Mouse (Mus musculus) WW6 (cell line): ENCODE data around the gene Nsun2.

Experiments used
- DNase-seq: peaks from one replicate; pipeline ENCODE4 v3.0.0-alpha.2; 2013; ENCODE audit warnings: low read depth, low spot score

The Nsun2 gene

GRCm38 (mm10) chr13:69533405-69534333 lies at the start of gene Nsun2:
Nsun2 (plus strand) TSS chr13:69533746.
- no peak for DNase-seq

GRCm38 (mm10) chr13:69485326-69485725 lies 48.2 kb upstream of the Nsun2 start:
- DNase-seq: peak; percentile 26

- no peak for DNase-seq
Observed at GRCm38 (mm10) chr13:69485833-69486232, 47.7 kb upstream of the Nsun2 start.

GRCm38 (mm10) chr13:69487108-69487507 lies 46.4 kb upstream of the Nsun2 start:
- DNase-seq: no peak

- DNase-seq: no peak
Observed at GRCm38 (mm10) chr13:69487611-69488275, 45.8 kb upstream of the Nsun2 start.

GRCm38 (mm10) chr13:69488565-69489255 lies 44.8 kb upstream of the Nsun2 start:
- DNase-seq: no peak

- DNase-seq: no peak
Observed at GRCm38 (mm10) chr13:69489777-69490176, 43.8 kb upstream of the Nsun2 start.

- DNase-seq: peak; percentile 65
Observed at GRCm38 (mm10) chr13:69492876-69493463, 40.6 kb upstream of the Nsun2 start.

- DNase-seq: no peak
Observed at GRCm38 (mm10) chr13:69498276-69498675, 35.3 kb upstream of the Nsun2 start.

- no peak for DNase-seq
Observed at GRCm38 (mm10) chr13:69502157-69502750, 31.3 kb upstream of the Nsun2 start.

GRCm38 (mm10) chr13:69502863-69503262 lies 30.7 kb upstream of the Nsun2 start:
- DNase-seq: no peak

- DNase-seq: no peak
Observed at GRCm38 (mm10) chr13:69506341-69507086, 27.0 kb upstream of the Nsun2 start.

GRCm38 (mm10) chr13:69507666-69508065 lies 25.9 kb upstream of the Nsun2 start:
- no peak for DNase-seq

- DNase-seq: no peak
Observed at GRCm38 (mm10) chr13:69509391-69510244, 23.9 kb upstream of the Nsun2 start.

- DNase-seq: no peak
Observed at GRCm38 (mm10) chr13:69515091-69515490, 18.5 kb upstream of the Nsun2 start.

GRCm38 (mm10) chr13:69517445-69517844 lies 16.1 kb upstream of the Nsun2 start:
- no peak for DNase-seq

- no peak for DNase-seq
Observed at GRCm38 (mm10) chr13:69519137-69519536, 14.4 kb upstream of the Nsun2 start.

- DNase-seq: no peak
Observed at GRCm38 (mm10) chr13:69522161-69522791, 11.3 kb upstream of the Nsun2 start.

GRCm38 (mm10) chr13:69523444-69524157 lies 9.9 kb upstream of the Nsun2 start:
- DNase-seq: no peak
